Mouse (Mus musculus): Measurements from ENCODE around the gene Rbfox3. TPM values are rescaled to one million over a fixed set of nuclear protein-coding genes. Genes with fewer than 3 reads are reported as not detected.

Rbfox3 gene
- polyA plus RNA-seq, 1 experiment from 2014 or later, result 0.82 TPM

GRCm38 (mm10) chr11:118750745-118751330, 160.6 kb downstream of the Rbfox3 start:
- DNase-seq (ENCODE audit: low spot score) (no peak), ATAC-seq (replicated peaks; ENCODE audit: low FRiP score, low read depth) (no peak)
- Histone ChIP-seq H3K4me3 (replicated peaks; ENCODE audit: low read depth, low read length) (no peak overlapping the region), H3K9ac (ENCODE audit: low read depth, low read length) (no peak overlapping the region), H3K27me3 (ENCODE audit: insufficient read depth, low read length) (peaks cover 10% of the 10 kb centered on the region), H3K9me3 (replicated peaks; ENCODE audit: low read length) (no peaks in the 10 kb centered on the region), H3K27ac (no peak overlapping the region), H3K4me1 (replicated peaks; ENCODE audit: insufficient read depth, low read length) (no peaks in the 10 kb centered on the region), H3K4me2 (ENCODE audit: low read length) (no peak overlapping the region), H3K36me3 (ENCODE audit: insufficient read depth, low read length) (no peaks in the 10 kb centered on the region)
- no peak for TF ChIP-seq CTCF (IDR thresholded peaks at IDR 0.05; ENCODE audit: low read depth)
- 71% methylated on average over 11 of the region's 11 CpGs for WGBS

- ATAC-seq (replicated peaks; ENCODE audit: low FRiP score, low read depth) (no peak), DNase-seq (ENCODE audit: low spot score) (no peak)
- no peak overlapping the region for H3K4me3 ChIP-seq (replicated peaks; ENCODE audit: low read depth, low read length)
- 59% methylated on average over 1 of the region's 1 CpGs for WGBS
- no peaks in the 10 kb centered on the region for H3K36me3 ChIP-seq (ENCODE audit: insufficient read depth, low read length)
- H3K9ac ChIP-seq (ENCODE audit: low read depth, low read length), result no peak overlapping the region
- peaks cover 16% of the 10 kb centered on the region for H3K27me3 ChIP-seq (ENCODE audit: insufficient read depth, low read length)
- no peak overlapping the region for H3K27ac ChIP-seq
- no peak for TF ChIP-seq CTCF (IDR thresholded peaks at IDR 0.05; ENCODE audit: low read depth)
- no peak overlapping the region for H3K4me2 ChIP-seq (ENCODE audit: low read length)
- no peaks in the 10 kb centered on the region for H3K9me3 ChIP-seq (replicated peaks; ENCODE audit: low read length)
- H3K4me1 ChIP-seq (replicated peaks; ENCODE audit: insufficient read depth, low read length), result 0 out of 2 replicates have a peak, but pooled peaks cover 3% of the 10 kb centered on the region
Measured at GRCm38 (mm10) chr11:118749541-118749940, 161.9 kb downstream of the Rbfox3 start.

- DNase-seq (ENCODE audit: low spot score), result no peak
- ATAC-seq (replicated peaks; ENCODE audit: low FRiP score, low read depth), result no peak
- no peak overlapping the region for H3K4me3 ChIP-seq (replicated peaks; ENCODE audit: low read depth, low read length)
- H3K4me1 ChIP-seq (replicated peaks; ENCODE audit: insufficient read depth, low read length), result 0 out of 2 replicates have a peak, but pooled peaks cover 3% of the 10 kb centered on the region
- H3K36me3 ChIP-seq (ENCODE audit: insufficient read depth, low read length), result no peaks in the 10 kb centered on the region
- H3K27ac ChIP-seq, result no peak overlapping the region
- TF ChIP-seq CTCF (IDR thresholded peaks at IDR 0.05; ENCODE audit: low read depth), result no peak
- H3K9ac ChIP-seq (ENCODE audit: low read depth, low read length), result no peak overlapping the region
- 62% methylated on average over 10 of the region's 10 CpGs for WGBS
- H3K27me3 ChIP-seq (ENCODE audit: insufficient read depth, low read length), result peaks cover 16% of the 10 kb centered on the region
- no peaks in the 10 kb centered on the region for H3K9me3 ChIP-seq (replicated peaks; ENCODE audit: low read length)
- no peak overlapping the region for H3K4me2 ChIP-seq (ENCODE audit: low read length)
Measured at GRCm38 (mm10) chr11:118748622-118749021, 162.8 kb downstream of the Rbfox3 start.

- H3K27ac ChIP-seq, result no peak overlapping the region
- no peaks in the 10 kb centered on the region for H3K9me3 ChIP-seq (replicated peaks; ENCODE audit: low read length)
- H3K4me2 ChIP-seq (ENCODE audit: low read length), result no peak overlapping the region
- H3K36me3 ChIP-seq (ENCODE audit: insufficient read depth, low read length), result no peaks in the 10 kb centered on the region
- DNase-seq (ENCODE audit: low spot score) (no peak), ATAC-seq (replicated peaks; ENCODE audit: low FRiP score, low read depth) (no peak)
- TF ChIP-seq CTCF (IDR thresholded peaks at IDR 0.05; ENCODE audit: low read depth), result no peak
- no peak overlapping the region for H3K4me3 ChIP-seq (replicated peaks; ENCODE audit: low read depth, low read length)
- H3K4me1 ChIP-seq (replicated peaks; ENCODE audit: insufficient read depth, low read length), result 0 out of 2 replicates have a peak, but pooled peaks cover 3% of the 10 kb centered on the region
- H3K9ac ChIP-seq (ENCODE audit: low read depth, low read length), result no peak overlapping the region
- H3K27me3 ChIP-seq (ENCODE audit: insufficient read depth, low read length), result peaks cover 16% of the 10 kb centered on the region
Measured at GRCm38 (mm10) chr11:118745279-118745678, 166.1 kb downstream of the Rbfox3 start.

- Histone ChIP-seq H3K36me3 (ENCODE audit: insufficient read depth, low read length) (no peaks in the 10 kb centered on the region), H3K27ac (no peak overlapping the region), H3K4me1 (replicated peaks; ENCODE audit: insufficient read depth, low read length) (0 out of 2 replicates have a peak, but pooled peaks cover 3% of the 10 kb centered on the region), H3K27me3 (ENCODE audit: insufficient read depth, low read length) (peaks cover 16% of the 10 kb centered on the region), H3K4me2 (ENCODE audit: low read length) (peak overlapping the region; percentile 50), H3K9ac (ENCODE audit: low read depth, low read length) (no peak overlapping the region), H3K4me3 (replicated peaks; ENCODE audit: low read depth, low read length) (0 out of 2 replicates have a peak overlapping the region, but pooled peaks have one; percentile 7), H3K9me3 (replicated peaks; ENCODE audit: low read length) (no peaks in the 10 kb centered on the region)
- DNase-seq (ENCODE audit: low spot score) (peak; percentile 84), ATAC-seq (replicated peaks; ENCODE audit: low FRiP score, low read depth) (0 out of 2 replicates have a peak, but pooled peaks have one; percentile 23)
- 1% methylated on average over 15 of the region's 15 CpGs for WGBS
- no peak for TF ChIP-seq CTCF (IDR thresholded peaks at IDR 0.05; ENCODE audit: low read depth)
Measured at GRCm38 (mm10) chr11:118744782-118745181, 166.6 kb downstream of the Rbfox3 start.

- H3K27me3 ChIP-seq (ENCODE audit: insufficient read depth, low read length), result peaks cover 21% of the 10 kb centered on the region
- DNase-seq (ENCODE audit: low spot score) (peak; percentile 71), ATAC-seq (replicated peaks; ENCODE audit: low FRiP score, low read depth) (no peak)
- H3K9ac ChIP-seq (ENCODE audit: low read depth, low read length), result no peak overlapping the region
- H3K4me2 ChIP-seq (ENCODE audit: low read length), result no peak overlapping the region
- 8% methylated on average over 3 of the region's 3 CpGs for WGBS
- peak; percentile 78 for TF ChIP-seq CTCF (IDR thresholded peaks at IDR 0.05; ENCODE audit: low read depth)
- H3K9me3 ChIP-seq (replicated peaks; ENCODE audit: low read length), result no peaks in the 10 kb centered on the region
- 0 out of 2 replicates have a peak, but pooled peaks cover 7% of the 10 kb centered on the region for H3K4me1 ChIP-seq (replicated peaks; ENCODE audit: insufficient read depth, low read length)
- no peak overlapping the region for H3K27ac ChIP-seq
- no peak overlapping the region for H3K4me3 ChIP-seq (replicated peaks; ENCODE audit: low read depth, low read length)
- no peaks in the 10 kb centered on the region for H3K36me3 ChIP-seq (ENCODE audit: insufficient read depth, low read length)
Measured at GRCm38 (mm10) chr11:118742762-118743161, 168.6 kb downstream of the Rbfox3 start.

Data from kidney, postnatal 0 days (tissue).